In genomic region chr6:34344935-34345334, GRCm38 (mm10) we compare ENCODE assay signal across 8 mouse cellular contexts. TPM values are rescaled to one million over a fixed set of nuclear protein-coding genes. Genes with fewer than 3 reads are reported as not detected.
A peak's percentile ranks its signal among the peaks of the same experiment; 100 is the strongest.
DNase-seq lines count a peak whose midpoint lies in the region; ATAC-seq lines count a peak whose summit lies in the region.
"Had no signal": no experiment of that assay in that cellular context is flagged by ENCODE, and none has a peak within 500 bp of the region (broad histone marks: within the 10 kb centered on the region; RNA-seq: fewer than 3 reads in every experiment).

No protein-coding gene starts in this region.

- WGBS in midbrain, embryonic 11.5 days: 15% methylated on average over 9 of the region's 9 CpGs
- 17% methylated on average over 9 of the region's 9 CpGs for WGBS in midbrain, embryonic 15.5 days
- 21% methylated on average over 9 of the region's 9 CpGs for WGBS in limb, embryonic 11.5 days

- no peaks in the 10 kb centered on the region for H3K9me3 ChIP-seq in midbrain, embryonic 11.5 days (ENCODE audit: control insufficient read depth, low read length)
- H3K9me3 ChIP-seq in midbrain, embryonic 15.5 days: no peaks in the 10 kb centered on the region
- no peaks in the 10 kb centered on the region for H3K9me3 ChIP-seq in limb, embryonic 11.5 days (ENCODE audit: control insufficient read depth, low read length)

- no peaks in the 10 kb centered on the region for H3K36me3 ChIP-seq in midbrain, embryonic 11.5 days (ENCODE audit: control insufficient read depth, insufficient read depth, low read length)
- H3K36me3 ChIP-seq in midbrain, embryonic 15.5 days (replicated peaks): no peaks in the 10 kb centered on the region
- H3K36me3 ChIP-seq in limb, embryonic 11.5 days (ENCODE audit: control insufficient read depth, insufficient read depth, low read length): no peaks in the 10 kb centered on the region

- no peak overlapping the region for H3K4me3 ChIP-seq in midbrain, embryonic 11.5 days (ENCODE audit: low read depth, low read length)
- H3K4me3 ChIP-seq in midbrain, embryonic 15.5 days: no peak overlapping the region
- no peak overlapping the region for H3K4me3 ChIP-seq in limb, embryonic 11.5 days (ENCODE audit: low read depth, low read length)
- H3K4me3 ChIP-seq: left cerebral cortex, adult 2 months had no signal

- DNase-seq in midbrain, embryonic 11.5 days (ENCODE audit: low spot score, missing footprints): peak; percentile 94
- peak; percentile 11 for DNase-seq in forelimb bud, embryonic 11.5 days (ENCODE audit: low read depth, low spot score)
- peak; percentile 43 for DNase-seq in limb, embryonic 11.5 days (ENCODE audit: low spot score)
- peak; percentile 80 for DNase-seq in testis, postnatal 10 days (ENCODE audit: low spot score)
- no peak for DNase-seq in cerebellum, adult 18-20 months
- DNase-seq in thymus, postnatal 10 days (ENCODE audit: low spot score in 2 of 2): no peak

- H3K27ac ChIP-seq in midbrain, embryonic 11.5 days (ENCODE audit: low read depth, low read length): no peak overlapping the region
- H3K27ac ChIP-seq in midbrain, embryonic 15.5 days: no peak overlapping the region
- H3K27ac ChIP-seq in limb, embryonic 11.5 days (replicated peaks; ENCODE audit: low read depth, low read length): no peak overlapping the region
- H3K27ac ChIP-seq: left cerebral cortex, adult 2 months had no signal

- no peaks in the 10 kb centered on the region for H3K27me3 ChIP-seq in midbrain, embryonic 11.5 days (ENCODE audit: control insufficient read depth, insufficient read depth, low read length)
- H3K27me3 ChIP-seq in midbrain, embryonic 15.5 days (replicated peaks): no peaks in the 10 kb centered on the region
- no peaks in the 10 kb centered on the region for H3K27me3 ChIP-seq in limb, embryonic 11.5 days (ENCODE audit: control insufficient read depth, insufficient read depth, low read length)

- H3K4me2 ChIP-seq in midbrain, embryonic 11.5 days: 0 out of 2 replicates have a peak overlapping the region, but pooled peaks have one; percentile 9
- H3K4me2 ChIP-seq in midbrain, embryonic 15.5 days: no peak overlapping the region
- H3K4me2 ChIP-seq in limb, embryonic 11.5 days (ENCODE audit: low read depth, severe bottlenecking): no peak overlapping the region

- no peak overlapping the region for H3K9ac ChIP-seq in midbrain, embryonic 11.5 days (ENCODE audit: low read length)
- no peak overlapping the region for H3K9ac ChIP-seq in midbrain, embryonic 15.5 days
- no peak overlapping the region for H3K9ac ChIP-seq in limb, embryonic 11.5 days (ENCODE audit: low read length)

- peaks cover 3% of the 10 kb centered on the region; the same call in 1 of the 2 replicates for H3K4me1 ChIP-seq in midbrain, embryonic 11.5 days (ENCODE audit: control insufficient read depth, insufficient read depth, low read length)
- no peaks in the 10 kb centered on the region for H3K4me1 ChIP-seq in midbrain, embryonic 15.5 days
- H3K4me1 ChIP-seq in limb, embryonic 11.5 days (ENCODE audit: control insufficient read depth, insufficient read depth, low read length): no peaks in the 10 kb centered on the region

- ATAC-seq in midbrain, embryonic 11.5 days (ENCODE audit: low FRiP score): peak; percentile 24; the same call in 1 of the 2 replicates
- ATAC-seq in midbrain, embryonic 15.5 days (replicated peaks): no peak
- no peak for ATAC-seq in limb, embryonic 11.5 days (ENCODE audit: insufficient number of reproducible peaks, low FRiP score, low TSS enrichment, low read depth)

RNA-seq across cellular contexts. Expression of gene Akr1b8, which starts 9.0 kb away (rescaled TPM):
- polyA plus RNA-seq in midbrain, embryonic 11.5 days (2014; fragmentation: Nextera tagmentation; extraction: Ambion mirVana): 23.0 and 25.5 TPM in 2 replicates
- 2.6 TPM in 2 replicates for polyA plus RNA-seq in midbrain, embryonic 15.5 days (2015; fragmentation: Nextera tagmentation; extraction: Ambion mirVana)
- 9.0 and 11.1 TPM in 2 replicates for polyA plus RNA-seq in limb, embryonic 11.5 days (2014; fragmentation: Nextera tagmentation; extraction: Ambion mirVana)

RNA-seq across cellular contexts. Expression of gene Akr1b3, which starts 27.7 kb away (rescaled TPM):
- 216 and 221 TPM in 2 replicates for polyA plus RNA-seq in midbrain, embryonic 11.5 days (2014; fragmentation: Nextera tagmentation; extraction: Ambion mirVana)
- polyA plus RNA-seq in midbrain, embryonic 15.5 days (2015; fragmentation: Nextera tagmentation; extraction: Ambion mirVana): 102 and 111 TPM in 2 replicates
- 217 and 219 TPM in 2 replicates for polyA plus RNA-seq in limb, embryonic 11.5 days (2014; fragmentation: Nextera tagmentation; extraction: Ambion mirVana)

RNA-seq across cellular contexts. Expression of gene Akr1b10, which starts 39.1 kb away (rescaled TPM):
- 11.7 and 14.2 TPM in 2 replicates for polyA plus RNA-seq in midbrain, embryonic 11.5 days (2014; fragmentation: Nextera tagmentation; extraction: Ambion mirVana)
- 9.4 and 10.0 TPM in 2 replicates for polyA plus RNA-seq in midbrain, embryonic 15.5 days (2015; fragmentation: Nextera tagmentation; extraction: Ambion mirVana)
- polyA plus RNA-seq in limb, embryonic 11.5 days (2014; fragmentation: Nextera tagmentation; extraction: Ambion mirVana): 17.7 and 18.6 TPM in 2 replicates

Comparison
In these comparisons a context has a peak if more than half of its experiments do, and no peak if none do; other contexts are left out.
1. DNase-seq: peak in midbrain, embryonic 11.5 days (single experiment), forelimb bud, embryonic 11.5 days (single experiment), limb, embryonic 11.5 days (single experiment) and testis, postnatal 10 days (single experiment); none in cerebellum, adult 18-20 months (0 of 2) and thymus, postnatal 10 days (0 of 2).